Mouse (Mus musculus): ENCODE measurements at regions not wholly inside any gene's neighbourhood (a gene's known extent, or its start where the extent isn't known, plus 50 kb on each side); places are given as distances from the start of the nearest gene placed in this dataset.

GRCm38 (mm10) chr9:98663011-98663410 lies 61.6 kb upstream of the Mrps22 start:
- TF ChIP-seq MAFK (IDR thresholded peaks at IDR 0.05; ENCODE audit: insufficient replicate concordance, low read length) (no peak), MAX (IDR thresholded peaks at IDR 0.05; ENCODE audit: low read length) (no peak), GABPA (IDR thresholded peaks at IDR 0.05; ENCODE audit: insufficient replicate concordance, low read depth, low read length) (no peak), SMC3 (IDR thresholded peaks at IDR 0.05; ENCODE audit: low read depth, low read length) (no peak), MAZ (IDR thresholded peaks at IDR 0.05; ENCODE audit: low read depth, low read length) (no peak), E2F4 (IDR thresholded peaks at IDR 0.05; ENCODE audit: insufficient replicate concordance, low read depth, low read length) (no peak), NRF1 (IDR thresholded peaks at IDR 0.05; ENCODE audit: low read depth, low read length) (no peak), JUND (conservative IDR thresholded peaks at IDR 0.05; ENCODE audit: low read depth, low read length) (no peak), POLR2A (IDR thresholded peaks at IDR 0.05; ENCODE audit: low read depth, low read length) (no peak), RAD21 (IDR thresholded peaks at IDR 0.05; ENCODE audit: low read depth, low read length) (no peak), EP300 (IDR thresholded peaks at IDR 0.05; ENCODE audit: low read length) (no peak), ETS1 (conservative IDR thresholded peaks at IDR 0.05; ENCODE audit: low read depth, low read length) (no peak), MEF2A (IDR thresholded peaks at IDR 0.05; ENCODE audit: borderline replicate concordance, low read depth, low read length) (no peak), PAX5 (IDR thresholded peaks at IDR 0.05; ENCODE audit: low read length) (no peak), ZC3H11A (IDR thresholded peaks at IDR 0.05; ENCODE audit: low read depth, low read length) (no peak), ZNF384 (IDR thresholded peaks at IDR 0.05; ENCODE audit: low read depth, low read length) (no peak), HCFC1 (IDR thresholded peaks at IDR 0.05; ENCODE audit: low read depth, low read length) (no peak), MYC (IDR thresholded peaks at IDR 0.05; ENCODE audit: low read depth, low read length) (no peak), UBTF (IDR thresholded peaks at IDR 0.05; ENCODE audit: low read depth, low read length) (no peak)
- Histone ChIP-seq H3K4me3 (replicated peaks in 1 of 3; ENCODE audit: low read depth in 2 of 3, low read length in 2 of 3, poor library complexity in 1 of 3) (no peak overlapping the region), H3K4me1 (ENCODE audit: control insufficient read depth in 1 of 2, insufficient read depth in 2 of 2) (no peaks in the 10 kb centered on the region), H3K36me3 (replicated peaks in 1 of 2; ENCODE audit: control insufficient read depth in 1 of 2, insufficient read depth in 1 of 2, low read length in 1 of 2) (no peaks in the 10 kb centered on the region), H3K9me3 (replicated peaks; ENCODE audit: low read length) (no peaks in the 10 kb centered on the region), H3K9ac (ENCODE audit: insufficient read depth, low read depth) (no peak overlapping the region), H3K79me2 (replicated peaks; ENCODE audit: control insufficient read depth, extremely low read depth, insufficient read depth, poor library complexity, severe bottlenecking) (no peaks in the 10 kb centered on the region), H3K27me3 (replicated peaks) (peaks cover 70% of the 10 kb centered on the region), H3K27ac (ENCODE audit: insufficient read depth, low read depth) (no peak overlapping the region), H3K4me2 (ENCODE audit: insufficient read depth, low read depth, poor library complexity, severe bottlenecking) (no peak overlapping the region)
- in situ Hi-C loops (cut with MboI; ENCODE audit: low pct_ligation_motif_present, low pct_unique_long_range_greater_than_20kb, low sequenced_read_pairs): no loop called here
- DNase-seq (ENCODE audit: extremely low read depth): no peak
- dilution Hi-C loops (cut with MboI; ENCODE audit: extremely low pct_ligation_motif_present, extremely low pct_unique_long_range_greater_than_20kb, low sequenced_read_pairs): no loop called here

GRCm38 (mm10) chr9:98651681-98652080 lies 50.2 kb upstream of the Mrps22 start:
- DNase-seq (ENCODE audit: extremely low read depth): no peak
- dilution Hi-C loops (cut with MboI; ENCODE audit: extremely low pct_ligation_motif_present, extremely low pct_unique_long_range_greater_than_20kb, low sequenced_read_pairs): no loop called here
- no peaks in the 10 kb centered on the region for H3K9me3 ChIP-seq (replicated peaks; ENCODE audit: low read length)

More at GRCm38 (mm10) chr9:98651681-98652080, 50.2 kb upstream of the Mrps22 start:
- H3K4me3 ChIP-seq (replicated peaks in 1 of 3; ENCODE audit: low read depth in 2 of 3, low read length in 2 of 3, poor library complexity in 1 of 3): no peak overlapping the region
- H3K4me2 ChIP-seq (ENCODE audit: insufficient read depth, low read depth, poor library complexity, severe bottlenecking): no peak overlapping the region
- H3K36me3 ChIP-seq (replicated peaks in 1 of 2; ENCODE audit: control insufficient read depth in 1 of 2, insufficient read depth in 1 of 2, low read length in 1 of 2): no peaks in the 10 kb centered on the region
- TF ChIP-seq CHD2 (IDR thresholded peaks at IDR 0.05; ENCODE audit: low read length): no peak
- no peak for TF ChIP-seq ZNF384 (IDR thresholded peaks at IDR 0.05; ENCODE audit: low read depth, low read length)
- TF ChIP-seq NELFE (IDR thresholded peaks at IDR 0.05; ENCODE audit: low read depth, low read length): no peak
- no peak for TF ChIP-seq ELF1 (IDR thresholded peaks at IDR 0.05; ENCODE audit: low read depth, low read length)
- TF ChIP-seq NRF1 (IDR thresholded peaks at IDR 0.05; ENCODE audit: low read depth, low read length): no peak
- no peak for TF ChIP-seq RAD21 (IDR thresholded peaks at IDR 0.05; ENCODE audit: low read depth, low read length)
- TF ChIP-seq KAT2A (IDR thresholded peaks at IDR 0.05; ENCODE audit: insufficient replicate concordance, low read length): no peak
- no peak for TF ChIP-seq GABPA (IDR thresholded peaks at IDR 0.05; ENCODE audit: insufficient replicate concordance, low read depth, low read length)
- TF ChIP-seq RCOR1 (conservative IDR thresholded peaks at IDR 0.05; ENCODE audit: low read depth, low read length): no peak
- no peak for TF ChIP-seq CTCF (conservative IDR thresholded peaks at IDR 0.05 in 1 of 2, IDR thresholded peaks at IDR 0.05 in 1 of 2; ENCODE audit: low read depth in 2 of 2, low read length in 2 of 2)
- TF ChIP-seq SIN3A (IDR thresholded peaks at IDR 0.05; ENCODE audit: low read length): no peak
- no peak for TF ChIP-seq CHD1 (IDR thresholded peaks at IDR 0.05; ENCODE audit: low read depth, low read length)
- TF ChIP-seq POLR2AphosphoS2 (IDR thresholded peaks at IDR 0.05; ENCODE audit: low read depth, low read length): no peak
- TF ChIP-seq ETS1 (conservative IDR thresholded peaks at IDR 0.05; ENCODE audit: low read depth, low read length): no peak
- no peak for TF ChIP-seq USF2 (conservative IDR thresholded peaks at IDR 0.05; ENCODE audit: low read depth, low read length)
- no peak for TF ChIP-seq SMC3 (IDR thresholded peaks at IDR 0.05; ENCODE audit: low read depth, low read length)
- TF ChIP-seq POLR2A (IDR thresholded peaks at IDR 0.05; ENCODE audit: low read depth, low read length): no peak
- no peak for TF ChIP-seq MEF2A (IDR thresholded peaks at IDR 0.05; ENCODE audit: borderline replicate concordance, low read depth, low read length)
- no peak for TF ChIP-seq MXI1 (IDR thresholded peaks at IDR 0.05; ENCODE audit: low read depth, low read length)
- no peak for TF ChIP-seq E2F4 (IDR thresholded peaks at IDR 0.05; ENCODE audit: insufficient replicate concordance, low read depth, low read length)
- H3K79me2 ChIP-seq (replicated peaks; ENCODE audit: control insufficient read depth, extremely low read depth, insufficient read depth, poor library complexity, severe bottlenecking): no peaks in the 10 kb centered on the region
- in situ Hi-C loops (cut with MboI; ENCODE audit: low pct_ligation_motif_present, low pct_unique_long_range_greater_than_20kb, low sequenced_read_pairs): no loop called here
- H3K9ac ChIP-seq (ENCODE audit: insufficient read depth, low read depth): no peak overlapping the region
- no peak overlapping the region for H3K27ac ChIP-seq (ENCODE audit: insufficient read depth, low read depth)
- peaks cover 80% of the 10 kb centered on the region for H3K27me3 ChIP-seq (replicated peaks)
- H3K4me1 ChIP-seq (ENCODE audit: control insufficient read depth in 1 of 2, insufficient read depth in 2 of 2): no peaks in the 10 kb centered on the region
